Mouse (Mus musculus) brain, embryonic 14.5 days (tissue): ENCODE data around the gene Six3. TPM values are rescaled to one million over a fixed set of nuclear protein-coding genes. Genes with fewer than 3 reads are reported as not detected.
A peak's percentile ranks its signal among the peaks of the same experiment; 100 is the strongest.

ENCODE experiments used
- DNase-seq: peaks from one replicate; pipeline ENCODE4 v3.0.0-alpha.2; 2011; ENCODE audit warnings: low read depth
- CTCF ChIP-seq: fragments of 200-500 bp; IDR thresholded peaks from 2 replicates; pipeline ENCODE4 v1.5.1; 2012; ENCODE audit warnings: inconsistent platforms, mild to moderate bottlenecking, moderate library complexity, borderline replicate concordance; ENCODE audit not compliant: insufficient read depth, insufficient read length; ENCODE audit errors: extremely low read depth
- POLR2A ChIP-seq: fragments of 200-500 bp; IDR thresholded peaks from 2 replicates; pipeline ENCODE4 v1.6.1; 2012; ENCODE audit warnings: mild to moderate bottlenecking, inconsistent platforms, borderline replicate concordance; ENCODE audit not compliant: poor library complexity, insufficient read depth, insufficient read length, severe bottlenecking; ENCODE audit errors: extremely low read depth
- polyA plus RNA-seq: library from polyadenylated mRNA; depleted of rRNA; stranded (reverse); fragments of >200 nt; gene quantifications from 2 replicates; pipeline ENCODE4 v1.2.3, GENCODE M21; 2012

Gene Six3
- polyA plus RNA-seq, 1 experiment, result 24.0 TPM

DNA sequence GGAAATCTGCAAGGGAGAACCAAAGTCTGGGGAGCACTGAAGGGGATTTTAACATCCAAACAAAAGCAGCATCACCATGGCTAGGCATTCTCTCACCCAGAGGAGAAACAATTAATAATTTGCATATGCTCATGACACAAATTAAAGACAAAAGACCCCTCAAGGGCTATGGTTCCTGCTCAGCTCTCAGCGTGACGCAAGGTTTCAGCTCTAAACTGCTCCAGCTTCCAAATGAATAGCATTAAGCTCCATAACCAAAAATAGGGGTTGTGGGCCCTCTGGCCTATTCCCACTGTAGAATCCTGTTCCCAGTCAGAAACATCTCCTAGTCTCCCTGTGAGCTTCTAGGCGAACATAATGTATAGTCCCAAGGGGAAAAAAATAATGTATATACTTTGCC is 6.9 kb upstream of the Six3 start:
- TF ChIP-seq CTCF, result no peak
- no peak for TF ChIP-seq POLR2A
- peak; percentile 71 for DNase-seq

DNA sequence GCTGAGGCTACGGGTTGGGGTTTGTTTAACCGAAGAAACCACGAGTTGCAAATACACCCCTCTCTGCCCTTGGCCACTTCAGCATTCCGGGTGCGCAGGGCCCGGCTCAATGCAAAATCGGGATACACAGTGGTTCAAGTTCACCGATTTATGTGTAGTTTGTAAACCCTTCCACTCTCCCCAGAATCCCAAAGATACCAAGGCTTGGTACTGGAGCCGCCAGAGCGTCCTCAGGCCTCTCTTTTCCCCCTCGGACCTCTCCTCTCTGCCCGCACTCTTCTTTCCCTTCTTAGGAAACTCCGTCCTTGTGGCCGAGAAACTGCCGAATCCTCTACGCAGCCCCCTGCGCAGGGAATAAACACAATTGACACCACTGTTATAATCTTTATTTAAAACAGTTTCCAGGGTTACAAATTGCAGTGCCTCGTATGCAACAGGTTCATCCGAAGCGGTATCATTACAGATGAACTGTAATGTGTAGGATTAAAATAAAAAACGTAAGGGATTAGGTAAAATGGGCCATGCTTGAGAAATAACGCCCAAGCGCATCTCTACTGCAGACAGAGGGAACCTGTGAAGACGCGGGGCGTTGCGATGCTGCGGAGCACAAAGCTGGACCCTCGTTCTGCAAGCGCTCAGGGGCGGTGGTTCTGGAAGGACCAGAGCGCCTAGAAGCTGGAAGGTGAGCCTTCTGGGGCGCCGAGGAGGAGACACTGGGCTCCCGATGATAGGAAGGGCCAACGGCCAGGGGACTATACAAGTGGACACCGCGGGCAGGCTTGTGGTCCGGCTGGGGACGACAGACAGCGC is 5.6 kb upstream of the Six3 start:
- TF ChIP-seq POLR2A (no peak), CTCF (no peak)

DNA sequence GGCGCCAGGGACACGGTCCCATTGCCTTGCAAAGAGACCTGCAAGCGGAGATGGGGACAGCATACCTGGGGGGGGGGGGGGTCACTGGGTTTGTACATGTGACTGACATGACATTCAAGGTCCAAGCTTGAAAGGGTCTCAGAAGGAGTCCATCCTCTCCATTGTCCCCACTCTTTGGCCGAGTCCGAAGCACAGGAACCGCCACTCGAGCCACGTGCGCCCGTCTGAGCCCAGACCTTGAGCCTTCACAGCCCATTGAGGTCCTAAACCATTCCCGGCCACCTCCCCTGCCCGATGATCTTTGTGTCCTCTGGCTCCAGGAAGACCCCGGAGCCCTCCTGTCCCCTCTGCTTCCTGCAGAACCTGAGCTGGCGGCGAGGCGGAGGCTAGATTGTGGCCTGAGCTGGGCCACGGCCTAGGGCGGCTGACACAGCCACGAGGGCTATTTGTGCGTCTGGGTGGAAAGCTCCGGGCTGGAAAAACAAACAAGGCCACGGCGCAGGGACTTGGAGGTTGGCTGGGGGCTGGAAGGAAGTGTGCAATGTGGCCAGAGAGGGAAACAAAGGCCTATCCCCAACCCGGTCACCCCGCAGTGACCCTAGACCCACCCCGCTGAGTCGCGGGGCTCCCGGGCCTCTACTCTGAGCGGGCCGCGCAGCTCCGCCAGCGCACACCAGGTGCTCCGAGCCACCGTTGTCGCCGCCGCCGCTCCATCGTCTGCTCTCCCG is 4.9 kb upstream of the Six3 start:
- TF ChIP-seq CTCF (no peak), POLR2A (no peak)
- no peak for DNase-seq

More for the DNA sequence above, 5.6 kb upstream of the Six3 start:
- DNase-seq, result no peak

DNA sequence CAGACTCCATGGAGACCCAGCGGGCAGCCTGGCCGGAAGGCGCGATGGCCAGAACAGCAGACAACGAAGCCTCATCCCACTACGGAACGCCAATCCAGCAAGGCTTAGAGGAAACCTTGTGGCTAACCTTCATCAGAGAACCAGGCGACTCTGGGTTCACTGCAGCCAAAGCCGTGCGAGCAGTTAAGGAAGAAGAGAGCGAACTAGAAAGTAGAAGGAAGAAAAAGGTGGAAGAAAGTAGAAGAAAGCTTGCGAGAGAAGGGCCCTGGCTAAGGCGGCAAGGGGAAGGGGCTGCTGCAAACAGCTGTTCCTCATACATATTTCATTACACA is 4.3 kb upstream of the Six3 start:
- TF ChIP-seq CTCF, result no peak
- no peak for TF ChIP-seq POLR2A
- peak; percentile 43 for DNase-seq

DNA sequence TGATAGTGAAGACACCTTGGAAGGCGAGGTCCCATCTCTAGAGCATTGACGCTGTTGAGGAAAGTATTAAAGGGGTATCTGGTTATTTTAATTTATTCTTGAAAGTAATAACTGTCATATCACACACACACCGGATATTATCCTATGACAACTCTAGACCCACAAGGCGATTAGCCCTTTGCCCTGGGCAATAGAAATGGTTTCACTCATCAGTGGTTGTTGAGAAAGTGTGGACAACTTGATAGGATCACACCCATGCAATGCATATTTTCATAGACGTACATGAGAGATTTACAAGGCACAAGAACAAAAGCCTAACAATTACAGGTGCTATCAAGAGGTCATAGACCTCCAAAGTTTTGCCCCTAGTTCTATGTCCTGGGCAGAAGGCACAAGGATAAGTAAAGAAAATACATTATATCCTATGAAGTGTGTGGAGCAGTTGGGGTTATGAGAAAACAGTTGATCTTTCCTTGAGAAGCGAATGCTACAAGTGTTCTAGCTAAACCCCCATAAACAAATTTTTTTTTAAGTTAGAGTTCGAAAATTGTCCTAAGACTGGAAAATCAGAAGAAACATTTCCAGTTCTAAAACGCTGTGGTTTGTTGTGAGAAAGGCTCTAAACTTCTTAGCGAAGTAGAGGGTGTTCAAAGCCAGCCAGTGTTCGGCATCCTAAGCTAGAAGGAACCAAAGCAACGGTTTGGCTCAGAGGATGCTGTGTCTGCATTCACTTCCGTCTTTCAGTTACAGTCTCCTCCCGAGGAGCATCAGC is 3.6 kb upstream of the Six3 start:
- no peak for DNase-seq
- no peak for TF ChIP-seq CTCF
- no peak for TF ChIP-seq POLR2A

DNA sequence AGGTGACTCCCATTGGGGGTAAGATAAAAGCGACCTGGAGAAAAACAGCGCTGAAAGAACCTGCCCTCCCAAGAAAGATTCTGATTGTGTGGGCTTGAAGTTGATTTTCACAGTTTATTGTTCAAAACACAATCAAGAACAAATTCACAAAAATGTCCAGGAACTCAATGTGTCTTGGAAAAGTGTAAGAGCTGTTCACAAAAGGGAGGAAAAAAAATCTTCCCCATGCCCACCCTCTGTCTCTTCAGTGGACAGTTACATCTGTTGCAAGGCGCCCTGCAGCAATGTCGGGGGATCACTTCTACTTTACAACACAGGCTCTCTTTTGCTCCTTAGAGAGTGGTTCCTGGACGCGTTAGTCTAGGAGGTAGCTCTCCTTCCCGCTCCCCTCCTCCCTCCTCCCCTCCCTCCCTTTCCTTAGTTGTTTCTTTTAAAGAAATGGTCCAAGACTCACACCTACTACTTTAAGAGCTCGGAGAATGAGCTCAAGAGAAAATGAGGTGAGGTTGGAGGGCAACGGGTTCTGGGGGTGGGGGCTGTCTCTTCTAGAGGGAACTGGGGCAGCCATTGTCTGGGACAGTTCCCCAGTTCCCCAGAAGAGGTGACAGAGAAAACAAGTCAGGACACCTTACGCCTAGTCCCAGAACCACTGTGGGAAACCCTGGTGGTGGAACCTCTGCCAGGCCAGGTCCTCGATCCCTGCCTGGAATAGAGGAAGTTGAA is 2.9 kb upstream of the Six3 start:
- no peak for DNase-seq
- no peak for TF ChIP-seq POLR2A

DNA sequence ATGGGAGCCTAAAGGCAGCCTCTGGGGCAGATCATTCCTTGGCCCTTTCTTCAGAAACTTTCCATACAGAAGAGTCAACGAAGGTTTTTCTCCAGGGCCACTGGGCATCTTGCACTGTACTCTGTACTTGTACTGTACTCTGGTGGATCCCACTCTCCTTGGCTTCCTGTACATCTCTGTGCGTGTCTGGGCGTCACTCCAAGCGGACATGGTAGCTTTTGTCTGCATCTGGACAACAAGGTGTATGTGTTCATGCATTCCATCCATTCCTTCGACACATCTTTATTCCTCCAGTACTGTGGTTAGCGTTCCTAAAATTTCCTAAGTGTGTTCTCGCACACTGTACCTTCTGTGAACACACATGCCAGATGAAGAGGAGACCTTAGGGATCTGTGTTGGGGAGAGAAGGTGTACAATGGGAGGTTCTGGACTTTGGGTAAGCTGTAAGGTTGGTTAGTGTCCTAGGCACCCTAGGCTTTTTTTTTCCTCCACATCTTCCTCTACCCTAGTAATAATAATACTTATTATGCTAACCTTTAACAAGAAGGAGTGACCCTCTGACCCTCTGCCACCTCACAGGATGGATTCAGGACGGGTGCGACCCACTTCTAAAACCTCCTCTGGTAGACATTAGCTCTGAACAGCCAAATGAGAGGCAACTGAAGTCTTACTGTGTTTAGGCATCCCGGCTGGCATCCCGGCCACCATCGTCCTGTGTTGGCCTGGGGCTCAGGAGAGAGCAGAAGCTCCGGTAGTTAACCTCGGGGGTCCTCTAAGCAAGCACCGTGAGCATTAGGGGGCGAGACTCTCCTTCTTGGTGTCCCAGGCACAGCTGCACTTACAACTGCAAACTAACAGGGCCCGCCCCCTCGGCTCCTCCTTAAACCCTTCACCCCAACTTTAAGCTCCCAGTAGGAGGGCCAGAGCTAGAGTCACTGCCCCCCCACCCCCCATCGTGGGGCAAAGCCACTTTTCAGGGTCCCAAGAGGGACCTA is 1.6 kb upstream of the Six3 start:
- TF ChIP-seq POLR2A (no peak), CTCF (no peak)
- no peak for DNase-seq

DNA sequence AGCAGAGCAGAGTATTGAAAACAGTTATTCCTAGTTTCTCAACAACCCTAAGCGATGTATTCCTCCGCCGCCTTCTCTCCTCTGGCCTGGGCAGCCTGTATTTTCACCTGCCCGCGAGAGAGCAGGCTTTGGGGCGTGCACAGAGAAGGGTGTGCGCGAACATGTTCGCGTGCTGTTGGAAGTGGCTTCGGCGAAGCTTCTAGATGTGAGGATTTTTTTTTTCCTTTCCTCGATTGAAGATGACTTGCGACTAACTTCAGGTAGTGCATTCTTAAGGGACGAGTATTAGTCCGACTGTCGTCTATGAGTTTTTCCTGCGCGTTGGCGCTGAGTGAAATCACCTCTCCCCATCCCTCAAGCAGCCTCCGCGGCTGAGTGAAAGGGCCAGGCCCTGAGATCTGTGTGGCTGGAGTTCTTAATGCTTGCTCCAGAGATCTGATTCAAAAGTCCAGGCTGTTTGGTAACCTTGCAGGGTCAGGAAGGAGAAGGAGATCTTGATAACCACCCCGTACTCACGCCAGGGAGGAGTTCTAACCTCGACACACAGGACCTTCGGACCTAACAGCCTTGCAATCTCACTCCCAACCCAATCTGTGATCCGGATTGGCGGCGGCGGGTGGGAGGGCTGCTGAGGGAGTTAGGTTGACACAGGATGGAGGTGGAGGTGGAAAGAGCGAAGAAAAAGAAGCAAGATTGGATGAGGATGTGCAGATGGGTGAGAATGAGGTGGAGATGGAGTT is 712 bp upstream of the Six3 start:
- no peak for DNase-seq
- TF ChIP-seq POLR2A (no peak), CTCF (no peak)

DNA sequence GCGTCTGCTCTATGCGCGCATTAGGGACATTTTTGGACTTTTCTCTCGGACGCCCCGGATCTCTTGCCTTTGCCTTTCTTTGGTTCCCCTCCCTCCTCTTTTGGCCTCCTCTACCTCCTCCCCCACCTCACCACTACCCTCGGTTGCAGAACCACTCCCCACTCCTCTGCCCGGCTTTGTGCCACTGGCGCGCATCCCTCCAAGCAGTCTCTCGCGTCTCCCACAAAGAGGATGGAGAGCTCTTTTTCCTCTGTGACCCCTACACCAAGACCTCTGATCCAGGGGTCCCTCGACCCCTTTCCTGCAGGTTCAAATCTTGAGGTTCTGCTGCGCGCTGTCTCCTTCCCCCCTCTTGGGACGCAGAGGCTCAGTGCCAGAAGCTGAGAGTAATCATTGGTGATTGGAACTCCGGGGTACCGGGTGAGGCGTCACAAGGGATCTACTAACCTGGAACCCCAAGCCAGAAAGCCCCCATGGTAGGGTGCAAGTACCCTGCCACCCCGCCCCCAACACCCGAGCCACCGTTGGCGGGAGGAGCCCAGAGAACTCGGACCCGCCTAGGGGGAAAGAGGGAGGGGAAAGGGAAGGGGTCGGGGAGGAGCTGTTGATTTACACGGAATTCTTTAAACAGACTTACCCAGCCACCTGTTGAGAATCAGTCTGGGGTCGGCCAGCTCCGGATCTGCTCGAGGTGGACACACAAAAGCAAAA is 758 bp downstream of the Six3 start:
- TF ChIP-seq POLR2A, result no peak
- no peak for TF ChIP-seq CTCF
- DNase-seq, result no peak

DNA sequence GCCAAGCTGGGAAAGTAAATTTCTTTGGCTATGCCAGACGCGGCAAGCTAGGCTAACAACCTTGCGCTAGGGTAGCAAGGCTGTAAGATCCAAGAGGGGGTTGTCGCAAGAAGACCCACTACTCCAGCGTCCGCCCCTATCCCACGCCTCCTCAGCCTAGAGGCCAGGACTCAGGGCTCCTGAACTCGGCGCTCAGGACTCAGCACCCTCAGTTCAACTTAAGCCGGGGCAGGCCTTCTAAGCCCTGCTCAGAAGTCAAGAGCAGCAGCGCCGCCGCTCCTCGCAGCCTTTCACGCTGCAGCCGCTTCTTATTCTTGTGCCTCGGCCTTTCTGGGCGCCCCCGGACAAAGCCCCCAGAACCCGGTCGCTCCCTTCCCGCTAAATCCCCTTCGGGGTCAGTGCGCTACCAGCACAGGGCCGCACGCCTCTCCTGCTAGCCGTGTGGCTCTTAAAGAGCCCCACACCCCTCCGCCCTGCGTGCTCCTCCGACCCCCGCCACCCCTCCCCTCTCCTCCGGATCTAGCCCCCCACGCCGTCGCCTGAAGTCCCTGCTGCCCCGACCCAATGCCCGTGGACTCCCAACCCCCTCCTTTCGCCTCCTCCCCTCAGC is 1.4 kb downstream of the Six3 start:
- DNase-seq, result no peak
- TF ChIP-seq POLR2A (no peak), CTCF (no peak)
